Mouse (Mus musculus) stomach, embryonic 14.5 days (tissue): ENCODE measurements around the gene Kctd20. TPM values are rescaled to one million over a fixed set of nuclear protein-coding genes. Genes with fewer than 3 reads are reported as not detected.

Experiments used
- ATAC-seq: fragments of 200-750 bp; cut with Nextera tagmentation; 2 replicates; pipeline ENCODE4 v1.8.0; 2017; ENCODE audit warnings: low read depth, moderate TSS enrichment; ENCODE audit not compliant: insufficient number of reproducible peaks, insufficient read depth, low FRiP score
- H3K27ac ChIP-seq: fragments of 300-500 bp; sonication (generic); 2 replicates; pipeline ENCODE4 v1.5.1; 2014; ENCODE audit warnings: mild to moderate bottlenecking, low read length, moderate library complexity, mixed read lengths
- H3K27me3 ChIP-seq: fragments of 300-500 bp; sonication (generic); 2 replicates; pipeline ENCODE4 v1.6.1; 2014; ENCODE audit warnings: low read length, control low read depth, mixed read lengths; ENCODE audit not compliant: control insufficient read depth, insufficient read depth
- H3K36me3 ChIP-seq: fragments of 300-500 bp; sonication (generic); 2 replicates; pipeline ENCODE4 v1.6.1; 2014; ENCODE audit warnings: mild to moderate bottlenecking, control low read depth, low read length, moderate library complexity, mixed read lengths; ENCODE audit not compliant: control insufficient read depth, insufficient read depth
- H3K4me1 ChIP-seq: fragments of 300-500 bp; sonication (generic); 2 replicates; pipeline ENCODE4 v1.6.1; 2014; ENCODE audit warnings: low read length, control low read depth, mixed read lengths; ENCODE audit not compliant: control insufficient read depth, insufficient read depth
- H3K4me2 ChIP-seq: fragments of 300-500 bp; sonication (generic); replicated peaks from 2 replicates; pipeline ENCODE4 v1.6.1; 2014; ENCODE audit warnings: low read depth, low read length, control low read depth
- H3K4me3 ChIP-seq: fragments of 300-500 bp; sonication (generic); 2 replicates; pipeline ENCODE4 v1.5.1; 2014; ENCODE audit warnings: low read depth, low read length, control low read depth
- H3K9ac ChIP-seq: fragments of 300-500 bp; sonication (generic); replicated peaks from 2 replicates; pipeline ENCODE4 v1.6.1; 2014; ENCODE audit warnings: low read depth, mild to moderate bottlenecking, control low read depth, low read length, moderate library complexity, mixed read lengths
- H3K9me3 ChIP-seq: fragments of 300-500 bp; sonication (generic); 2 replicates; pipeline ENCODE4 v1.6.1; 2016; ENCODE audit warnings: low read depth, low read length, control low read depth; ENCODE audit not compliant: control insufficient read depth
- WGBS: fragments of 180-500 bp; shearing (Covaris S2); extraction: QIAGEN DNeasy Blood & Tissue Kit; methylation state at CpG from one replicate; pipeline ENCODE4 v1.1.7; 2014; 5-methylcytosine and 5-hydroxymethylcytosine counted together
- polyA plus RNA-seq: library from polyadenylated mRNA; unstranded; fragments of >200 nt; fragmentation: Nextera tagmentation; extraction: Ambion mirVana; gene quantifications from 2 replicates; pipeline ENCODE4 v1.2.1, GENCODE M21; 2014

The Kctd20 gene
- polyA plus RNA-seq, 1 experiment from 2014 or later: 75.9 TPM

GRCm38 (mm10) chr17:29000465-29000864 lies 48.7 kb downstream of the Kctd20 start:
- WGBS: 88% methylated on average over 6 of the region's 6 CpGs
- Histone ChIP-seq H3K9me3 (no peaks in the 10 kb centered on the region), H3K27ac (no peak overlapping the region), H3K4me1 (no peaks in the 10 kb centered on the region), H3K9ac (no peak overlapping the region), H3K27me3 (no peaks in the 10 kb centered on the region), H3K4me2 (no peak overlapping the region), H3K36me3 (peaks cover 26% of the 10 kb centered on the region), H3K4me3 (no peak overlapping the region)
- no peak for ATAC-seq

GRCm38 (mm10) chr17:29003740-29004139 lies 52.0 kb downstream of the Kctd20 start:
- WGBS: 71% methylated on average over 1 of the region's 1 CpGs
- no peak for ATAC-seq
- Histone ChIP-seq H3K9ac (no peak overlapping the region), H3K4me3 (no peak overlapping the region), H3K4me2 (no peak overlapping the region), H3K27me3 (no peaks in the 10 kb centered on the region), H3K9me3 (no peaks in the 10 kb centered on the region), H3K36me3 (peaks cover 12% of the 10 kb centered on the region), H3K27ac (no peak overlapping the region), H3K4me1 (no peaks in the 10 kb centered on the region; the same call in 1 of the 2 replicates)

GRCm38 (mm10) chr17:29005002-29005401 lies 53.3 kb downstream of the Kctd20 start:
- no peak overlapping the region for H3K27ac ChIP-seq
- H3K9ac ChIP-seq: no peak overlapping the region
- H3K4me1 ChIP-seq: no peaks in the 10 kb centered on the region; the same call in 1 of the 2 replicates
- ATAC-seq: no peak
- H3K27me3 ChIP-seq: no peaks in the 10 kb centered on the region
- H3K36me3 ChIP-seq: peaks cover 3% of the 10 kb centered on the region
- no peak overlapping the region for H3K4me3 ChIP-seq
- 86% methylated on average over 3 of the region's 3 CpGs for WGBS
- no peaks in the 10 kb centered on the region for H3K9me3 ChIP-seq
- H3K4me2 ChIP-seq: no peak overlapping the region

GRCm38 (mm10) chr17:29006812-29007211 lies 55.1 kb downstream of the Kctd20 start:
- Histone ChIP-seq H3K4me2 (peak overlapping the region; percentile 80), H3K4me3 (peak overlapping the region; percentile 82), H3K27me3 (no peaks in the 10 kb centered on the region), H3K36me3 (no peaks in the 10 kb centered on the region), H3K27ac (no peak overlapping the region), H3K4me1 (no peaks in the 10 kb centered on the region; the same call in 1 of the 2 replicates), H3K9ac (peak overlapping the region; percentile 93), H3K9me3 (no peaks in the 10 kb centered on the region)
- 6% methylated on average over 7 of the region's 7 CpGs for WGBS
- ATAC-seq: no peak

GRCm38 (mm10) chr17:29007243-29007640 lies 55.5 kb downstream of the Kctd20 start:
- WGBS: 0% methylated on average over 19 of the region's 19 CpGs
- Histone ChIP-seq H3K4me2 (peak overlapping the region; percentile 80), H3K9ac (peak overlapping the region; percentile 93), H3K9me3 (no peaks in the 10 kb centered on the region), H3K27ac (peak overlapping the region; percentile 89), H3K4me1 (no peaks in the 10 kb centered on the region; the same call in 1 of the 2 replicates), H3K27me3 (no peaks in the 10 kb centered on the region), H3K36me3 (no peaks in the 10 kb centered on the region), H3K4me3 (peak overlapping the region; percentile 82)
- 0 out of 2 replicates have a peak, but pooled peaks have one; percentile 4 for ATAC-seq

GRCm38 (mm10) chr17:29007641-29008325 lies 56.0 kb downstream of the Kctd20 start, which contains the start of gene Stk38:
Stk38 (minus strand) TSS chr17:29007995.
- ATAC-seq: peak; percentile 92
- Histone ChIP-seq H3K9me3 (no peaks in the 10 kb centered on the region), H3K36me3 (no peaks in the 10 kb centered on the region), H3K27me3 (no peaks in the 10 kb centered on the region), H3K4me1 (no peaks in the 10 kb centered on the region; the same call in 1 of the 2 replicates), H3K4me2 (peak within 1 kb of the TSS; percentile 80), H3K27ac (peak within 1 kb of the TSS; percentile 89), H3K4me3 (peak within 1 kb of the TSS; percentile 82), H3K9ac (peak within 1 kb of the TSS; percentile 93)
- WGBS: under 1% methylated on average over 65 of the region's 65 CpGs

- Histone ChIP-seq H3K4me2 (peak overlapping the region; percentile 43), H3K4me1 (no peaks in the 10 kb centered on the region; the same call in 1 of the 2 replicates), H3K9me3 (no peaks in the 10 kb centered on the region), H3K27ac (peak overlapping the region; percentile 89), H3K36me3 (no peaks in the 10 kb centered on the region), H3K9ac (peak overlapping the region; percentile 93; the same call in 1 of the 2 replicates), H3K27me3 (no peaks in the 10 kb centered on the region), H3K4me3 (peak overlapping the region; percentile 82)
- ATAC-seq: no peak
- 12% methylated on average over 8 of the region's 8 CpGs for WGBS
Observed at GRCm38 (mm10) chr17:29008326-29008650, 56.5 kb downstream of the Kctd20 start.

- WGBS: 90% methylated on average over 4 of the region's 4 CpGs
- ATAC-seq: no peak
- no peak overlapping the region for H3K9ac ChIP-seq
Observed at GRCm38 (mm10) chr17:29009181-29009580, 57.4 kb downstream of the Kctd20 start.

More at GRCm38 (mm10) chr17:29009181-29009580, 57.4 kb downstream of the Kctd20 start:
- Histone ChIP-seq H3K36me3 (no peaks in the 10 kb centered on the region), H3K27ac (no peak overlapping the region), H3K4me3 (no peak overlapping the region), H3K9me3 (no peaks in the 10 kb centered on the region), H3K4me1 (no peaks in the 10 kb centered on the region; the same call in 1 of the 2 replicates), H3K27me3 (no peaks in the 10 kb centered on the region), H3K4me2 (no peak overlapping the region)
